Mouse (Mus musculus): ENCODE results near the gene Scnm1. TPM values are rescaled to one million over a fixed set of nuclear protein-coding genes. Genes with fewer than 3 reads are reported as not detected.

Gene Scnm1
- total RNA-seq (2021) = 10 to 100 TPM; 48.8 to 51.2 TPM
- long read RNA-seq, experiment 1, transcript Scnm1-204 (2 exons, 686 nt) = minor isoform, 5 of 21 reads
- long read RNA-seq, experiment 1, transcript Scnm1-201 (7 exons, 1,054 nt) = major isoform, 8 of 21 reads
- long read RNA-seq, experiment 1, partial matches to known transcripts = 2 of 21 reads
- long read RNA-seq, experiment 1, other reads (novel, unspliced or antisense) = 1 of 21 reads
- long read RNA-seq, experiment 2, transcript Scnm1-201 (7 exons, 1,054 nt) = major isoform, 15 of 31 reads
- long read RNA-seq, experiment 2, transcript Scnm1-204 (2 exons, 686 nt) = minor isoform, 8 of 31 reads
- long read RNA-seq, experiment 2, partial matches to known transcripts = 2 of 31 reads
- long read RNA-seq, experiment 2, other reads (novel, unspliced or antisense) = 5 of 31 reads

- peak; percentile 67 to 84 for DNase-seq (ENCODE audit: low spot score in 2 of 2)
Measured at GRCm38 (mm10) chr3:95133680-95134101, at the start of gene Scnm1, which contains the start of gene Lysmd1. Gene Scnm1 (minus strand): TSS chr3:95134011. Gene Lysmd1 (plus strand): TSS chr3:95134088.

GRCm38 (mm10) chr3:95181841-95182240 is 48.0 kb upstream of the Scnm1 start:
- DNase-seq (ENCODE audit: low spot score in 2 of 2) = no peak

GRCm38 (mm10) chr3:95179890-95180289 is 46.1 kb upstream of the Scnm1 start:
- no peak for DNase-seq (ENCODE audit: low spot score in 2 of 2)

GRCm38 (mm10) chr3:95178948-95179347 is 45.1 kb upstream of the Scnm1 start:
- DNase-seq (ENCODE audit: low spot score in 2 of 2) = no peak

- no peak for DNase-seq (ENCODE audit: low spot score in 2 of 2)
Measured at GRCm38 (mm10) chr3:95177583-95177982, 43.8 kb upstream of the Scnm1 start.

GRCm38 (mm10) chr3:95176500-95176899 is 42.7 kb upstream of the Scnm1 start:
- no peak for DNase-seq (ENCODE audit: low spot score in 2 of 2)

GRCm38 (mm10) chr3:95174011-95174592 is 40.3 kb upstream of the Scnm1 start:
- DNase-seq (ENCODE audit: low spot score in 2 of 2) = peak; percentile 72 to 85

- DNase-seq (ENCODE audit: low spot score in 2 of 2) = peak; percentile 32 to 50
Measured at GRCm38 (mm10) chr3:95173256-95173949, 39.6 kb upstream of the Scnm1 start.

GRCm38 (mm10) chr3:95172526-95173255 is 38.9 kb upstream of the Scnm1 start:
- peak; percentile 28 to 38 for DNase-seq (ENCODE audit: low spot score in 2 of 2)

GRCm38 (mm10) chr3:95171105-95171504 is 37.3 kb upstream of the Scnm1 start:
- peak in 1 of 2 experiments; percentile 14 for DNase-seq (ENCODE audit: low spot score in 2 of 2)

- no peak for DNase-seq (ENCODE audit: low spot score in 2 of 2)
Measured at GRCm38 (mm10) chr3:95169996-95170395, 36.2 kb upstream of the Scnm1 start.

GRCm38 (mm10) chr3:95164840-95165239 is 31.0 kb upstream of the Scnm1 start:
- no peak for DNase-seq (ENCODE audit: low spot score in 2 of 2)

- DNase-seq (ENCODE audit: low spot score in 2 of 2) = no peak
Measured at GRCm38 (mm10) chr3:95164256-95164550, 30.4 kb upstream of the Scnm1 start.

GRCm38 (mm10) chr3:95163419-95164255 is 29.8 kb upstream of the Scnm1 start:
- peak in 1 of 2 experiments; percentile 65 for DNase-seq (ENCODE audit: low spot score in 2 of 2)

GRCm38 (mm10) chr3:95162345-95162628 is 28.5 kb upstream of the Scnm1 start:
- no peak for DNase-seq (ENCODE audit: low spot score in 2 of 2)

- peak; percentile 34 to 59 for DNase-seq (ENCODE audit: low spot score in 2 of 2)
Measured at GRCm38 (mm10) chr3:95161618-95162344, 28.0 kb upstream of the Scnm1 start.

GRCm38 (mm10) chr3:95161041-95161551 is 27.3 kb upstream of the Scnm1 start:
- peak; percentile 46 to 67 for DNase-seq (ENCODE audit: low spot score in 2 of 2)

GRCm38 (mm10) chr3:95159987-95160963 is 26.5 kb upstream of the Scnm1 start, which contains the start of gene Sema6c:
Gene Sema6c (plus strand): TSS chr3:95160457.
- DNase-seq (ENCODE audit: low spot score in 2 of 2) = peak; percentile 88 to 90
